ENCODE assay signal across 18 mouse cellular contexts in genomic region chr16:6121232-6121631, GRCm38 (mm10).
"Had no signal": no experiment of that assay in that cellular context is flagged by ENCODE, and none has a peak within 500 bp of the region (broad histone marks: within the 10 kb centered on the region; RNA-seq: fewer than 3 reads in every experiment).

No protein-coding gene starts in this region.

- H3K4me2 ChIP-seq: lung, embryonic 14.5 days; midbrain, embryonic 12.5 days; neural tube, embryonic 13.5 days; neural tube, embryonic 15.5 days; stomach, embryonic 15.5 days had no signal

- H3K9ac ChIP-seq: lung, embryonic 14.5 days; midbrain, embryonic 12.5 days; neural tube, embryonic 13.5 days; neural tube, embryonic 15.5 days; stomach, embryonic 15.5 days had no signal

- H3K4me3 ChIP-seq: midbrain, embryonic 10.5 days; midbrain, embryonic 12.5 days; myocyte; neural tube, embryonic 13.5 days; neural tube, embryonic 15.5 days; stomach, embryonic 15.5 days had no signal

- H3K36me3 ChIP-seq: midbrain, embryonic 10.5 days; midbrain, embryonic 12.5 days; neural tube, embryonic 13.5 days; neural tube, embryonic 15.5 days; stomach, embryonic 15.5 days had no signal

- H3K9me3 ChIP-seq: neural tube, embryonic 13.5 days; neural tube, embryonic 15.5 days; stomach, embryonic 15.5 days had no signal

- ATAC-seq: midbrain, embryonic 16.5 days had no signal

- H3K4me1 ChIP-seq: midbrain, embryonic 10.5 days; midbrain, embryonic 12.5 days; neural tube, embryonic 15.5 days; stomach, embryonic 15.5 days had no signal

- H3K27me3 ChIP-seq: midbrain, embryonic 12.5 days; neural tube, embryonic 13.5 days; neural tube, embryonic 15.5 days; stomach, embryonic 15.5 days had no signal

- H3K27ac ChIP-seq: midbrain, embryonic 10.5 days; midbrain, embryonic 12.5 days; neural tube, embryonic 13.5 days; neural tube, embryonic 15.5 days; stomach, embryonic 15.5 days; stomach, postnatal 0 days had no signal

- DNase-seq: lung, adult 18-20 months; lung, embryonic 14.5 days; lung, postnatal 10 days; lung, postnatal 4 days; midbrain, embryonic 14.5 days; retina, postnatal 1 day; right cerebral cortex, adult 18-20 months; thymus, adult 2 months; thymus, postnatal 25 days; thymus, postnatal 4 days had no signal
